Mouse (Mus musculus) T-helper 17 cell (primary cell): ENCODE measurements around the gene Rsc1a1.

Experiments
- in situ Hi-C, 2 experiments: fragments of 300-600 bp; cut with MboI, MseI; formaldehyde crosslinking; loops; 1 replicate in 1 of 2; 2 replicates in 1 of 2; pipeline ENCODE4 v1.15.1; 2025; ENCODE audit warnings: high pct_unique_total_duplicates in 2 of 2

Gene Rsc1a1

DNA sequence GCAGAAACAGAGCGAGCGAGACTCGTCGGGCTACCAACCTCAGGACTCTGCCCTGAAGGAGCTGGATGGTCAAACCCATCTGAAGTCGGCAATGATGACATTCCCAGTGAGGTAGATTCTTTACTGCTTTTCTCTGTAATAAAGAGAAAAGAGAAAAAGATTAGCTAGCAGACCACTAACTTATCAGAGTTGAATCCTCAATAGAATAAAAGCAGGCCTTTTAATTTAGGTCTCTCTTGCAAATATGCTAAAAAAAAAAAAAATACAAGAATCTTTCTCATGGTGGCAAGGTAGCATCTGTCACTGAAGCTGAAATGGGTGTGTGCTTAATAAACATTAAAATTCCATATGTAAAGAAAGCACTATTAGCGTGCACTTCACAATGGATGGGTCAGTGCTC lies at the start of gene Rsc1a1:
Rsc1a1 (minus strand) TSS at position 101 of the 400 bp plus-strand sequence.
- in situ Hi-C loops: no loop called here

DNA sequence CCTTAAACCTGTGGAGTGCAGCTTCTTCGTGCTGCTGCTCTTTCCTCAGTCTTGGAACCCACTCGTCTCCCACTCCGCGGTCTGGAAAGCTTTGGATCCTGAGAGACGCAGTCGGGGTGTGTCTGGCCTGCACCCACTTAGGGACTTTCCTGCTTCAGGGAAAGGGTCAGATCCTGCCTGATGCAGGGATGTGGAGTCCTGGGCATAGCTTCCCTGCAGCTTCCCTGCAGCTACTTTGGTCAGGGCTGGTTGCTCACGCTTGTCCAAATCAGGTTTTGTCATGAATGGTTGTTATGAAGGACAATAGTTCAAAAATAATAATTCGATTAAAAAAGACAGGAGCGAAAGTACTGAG lies 49.8 kb upstream of the Rsc1a1 start:
- in situ Hi-C loops: no loop called here

- in situ Hi-C loops: no loop called here
These were observed 49.2 kb upstream of the Rsc1a1 start for GRCm38 (mm10) chr4:141734446-141735205.

DNA sequence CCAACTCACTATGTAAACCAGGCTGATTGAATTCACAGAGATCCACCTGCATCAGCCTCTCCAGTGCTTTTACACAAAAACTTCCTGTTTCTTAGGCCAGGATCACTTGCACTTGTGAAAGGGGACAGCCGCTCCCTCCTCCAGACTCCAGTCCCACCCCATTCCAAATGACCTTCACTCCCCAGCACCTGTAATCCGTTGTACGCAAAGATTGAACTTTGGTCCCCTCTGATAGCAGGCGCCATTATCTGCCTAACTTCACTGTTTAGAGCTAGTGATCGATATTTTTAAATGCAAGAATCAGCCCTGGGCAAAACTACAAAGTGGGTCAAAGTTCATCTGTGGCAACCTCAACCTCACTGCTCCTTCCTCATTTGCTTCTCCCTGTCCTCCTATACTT lies 46.4 kb upstream of the Rsc1a1 start:
- in situ Hi-C loops: no loop called here

DNA sequence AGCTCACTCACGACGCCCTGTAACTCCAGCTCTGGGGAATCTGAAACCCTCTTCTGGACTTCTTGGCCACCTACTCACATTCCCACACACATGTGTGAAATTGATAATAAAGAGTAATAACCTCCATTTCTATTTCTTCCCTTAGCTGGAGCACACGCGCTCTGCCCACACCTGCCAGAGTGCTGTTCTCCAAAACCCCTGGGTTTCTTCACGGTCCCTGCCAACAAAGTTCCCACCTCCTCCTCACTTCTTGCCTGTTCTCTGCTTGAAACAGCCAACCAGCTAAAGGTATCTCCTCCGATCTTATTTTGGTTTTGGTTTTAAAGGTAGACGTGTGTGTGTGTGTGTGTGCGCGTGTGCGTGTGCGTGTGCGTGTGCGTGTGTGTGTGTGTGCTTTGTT lies 45.0 kb upstream of the Rsc1a1 start:
- in situ Hi-C loops: no loop called here

DNA sequence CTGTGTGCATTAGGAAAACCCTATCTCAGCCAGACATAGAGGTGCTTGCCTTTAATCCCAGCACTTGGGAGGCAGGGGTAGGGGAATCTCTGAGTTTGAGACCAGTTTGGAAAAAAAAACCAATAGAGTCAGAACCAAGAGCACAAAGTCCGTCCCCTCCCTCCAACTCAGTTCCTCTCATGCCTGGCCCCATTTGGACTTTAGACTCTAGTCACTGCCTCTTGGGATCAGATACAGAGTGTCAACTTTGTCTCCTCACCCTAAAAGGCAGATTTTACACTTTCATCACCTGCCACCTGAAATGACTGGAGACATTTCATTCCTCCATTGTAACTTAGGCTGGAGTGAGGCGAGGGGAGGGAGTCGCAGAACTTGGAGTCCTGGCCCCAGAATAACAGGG lies 43.9 kb upstream of the Rsc1a1 start:
- in situ Hi-C loops: no loop called here

- in situ Hi-C loops: no loop called here
These were observed 40.3 kb upstream of the Rsc1a1 start for GRCm38 (mm10) chr4:141725738-141726137.

DNA sequence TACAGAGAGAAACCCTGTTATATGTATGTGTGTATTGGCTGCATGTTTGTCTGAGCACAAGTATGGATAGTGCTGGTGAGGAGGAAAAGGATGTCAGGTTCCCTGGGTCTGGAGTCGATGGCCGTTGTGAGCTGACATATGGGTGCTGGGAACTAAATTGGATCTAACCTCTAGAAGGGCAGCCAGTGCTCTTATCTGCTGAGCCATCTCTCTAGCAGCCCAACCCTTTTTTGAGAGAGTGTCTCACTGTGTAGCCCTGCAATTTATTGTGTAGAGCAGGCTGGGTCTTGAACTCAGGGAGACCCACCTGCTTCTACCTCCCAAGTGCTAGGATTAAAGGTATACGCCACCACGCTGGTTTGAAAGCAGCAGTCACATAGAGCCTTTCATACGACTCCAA lies 39.9 kb upstream of the Rsc1a1 start:
- in situ Hi-C loops: no loop called here

GRCm38 (mm10) chr4:141724594-141724993 lies 39.2 kb upstream of the Rsc1a1 start:
- in situ Hi-C loops: loop anchor here in 1 of 2 experiments (5.0 kb wide), 1 partner anchor 68 kb away; the partner anchor contains the start of genes Casp9 and Dnajc16

DNA sequence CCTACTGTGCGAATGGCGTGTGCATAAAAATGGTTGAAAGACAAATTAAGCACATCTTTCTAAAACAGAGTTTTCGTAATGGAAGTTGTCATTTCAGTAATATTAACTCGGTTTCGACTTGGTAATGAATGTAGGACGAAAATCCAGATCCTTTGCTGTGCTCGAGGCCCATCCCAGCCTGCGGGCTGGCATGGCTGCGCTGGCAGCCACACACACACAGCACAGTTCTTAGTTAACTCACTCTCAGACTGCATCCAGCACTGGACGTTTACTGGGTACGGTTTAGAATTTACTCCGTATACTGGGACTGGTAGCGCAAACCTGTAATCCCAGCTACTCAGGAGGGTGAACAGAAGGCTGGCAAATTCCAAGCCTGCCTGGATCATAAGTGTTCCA lies 38.3 kb upstream of the Rsc1a1 start:
- in situ Hi-C loops: loop anchor here in 1 of 2 experiments (5.0 kb wide), 1 partner anchor 69 kb away; the partner anchor contains the start of genes Casp9 and Dnajc16

DNA sequence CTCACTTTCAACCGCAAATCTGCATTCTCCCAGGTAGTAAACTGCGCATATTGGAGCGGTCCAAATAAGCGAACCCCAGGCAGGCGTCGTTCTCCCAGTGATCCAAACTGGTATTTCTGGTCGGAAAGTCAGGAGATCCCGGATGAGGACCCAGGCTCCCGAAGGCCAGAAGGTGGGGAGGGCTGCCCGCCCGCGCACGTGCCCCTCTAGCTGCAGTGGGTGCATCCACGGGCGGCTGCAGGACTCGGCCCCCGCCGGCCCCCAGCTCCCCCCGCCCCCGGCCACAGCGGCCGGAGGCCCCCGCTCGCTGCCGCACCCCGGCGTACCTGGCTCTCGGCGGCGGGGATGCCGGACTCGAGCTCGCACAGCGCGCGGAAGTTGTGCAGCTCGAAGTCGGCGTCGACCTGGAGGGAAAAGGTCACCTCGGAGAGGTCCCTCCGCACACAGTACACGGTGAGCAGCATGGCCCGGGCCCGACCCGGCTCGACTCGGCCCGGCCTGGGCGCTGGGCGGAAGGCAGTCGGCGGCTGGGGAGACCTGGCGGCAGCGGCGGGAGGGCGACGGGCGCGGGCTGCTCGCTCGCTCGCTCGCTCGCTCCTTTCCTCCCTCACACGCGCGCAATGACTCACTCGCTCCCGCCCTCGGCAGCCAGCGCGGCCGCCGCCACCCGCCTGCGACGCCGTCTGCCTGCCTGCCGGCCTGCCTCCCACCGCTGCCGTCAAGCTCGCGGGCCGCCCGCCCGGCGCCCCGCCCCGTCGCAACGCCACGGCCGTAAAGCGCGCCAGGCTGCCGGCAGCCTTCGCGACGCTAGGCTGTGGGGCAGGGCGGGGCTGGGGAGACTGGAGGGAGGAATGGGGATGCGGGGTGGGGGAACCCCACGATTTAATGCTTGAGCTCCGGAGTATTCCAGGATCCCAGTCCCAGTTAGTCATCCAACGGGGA lies 37.6 kb upstream of the Rsc1a1 start, which contains the start of gene Ddi2:
Ddi2 (minus strand) TSS at position 689 of the 942 bp plus-strand sequence.
- in situ Hi-C loops: loop anchor here in 1 of 2 experiments (5.0 kb wide), 1 partner anchor 69 kb away; the partner anchor contains the start of genes Casp9 and Dnajc16

DNA sequence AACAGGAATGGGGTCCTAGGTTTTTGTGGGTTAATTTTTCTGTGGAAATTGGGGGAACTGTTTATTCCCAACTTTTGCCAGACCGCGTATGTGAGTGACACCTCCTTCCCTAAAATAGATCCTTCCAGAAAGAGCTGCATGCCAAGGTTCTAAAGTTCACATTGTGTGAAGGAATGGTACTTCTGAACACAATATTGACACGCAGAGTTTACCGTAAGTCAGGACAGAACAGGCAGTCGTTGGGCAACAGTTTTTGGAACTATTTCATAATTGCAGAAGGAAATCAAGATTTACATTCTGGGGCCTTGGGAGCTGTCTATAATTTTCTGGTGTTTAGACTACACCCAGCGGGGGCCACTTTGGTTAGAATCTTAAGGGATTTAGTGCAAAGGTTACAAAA lies 36.6 kb upstream of the Rsc1a1 start:
- in situ Hi-C loops: loop anchor here in 1 of 2 experiments (5.0 kb wide), 1 partner anchor 70 kb away; the partner anchor contains the start of genes Casp9 and Dnajc16

- in situ Hi-C loops: loop anchor here in 1 of 2 experiments (5.0 kb wide), 1 partner anchor 71 kb away; the partner anchor contains the start of genes Casp9 and Dnajc16
These were observed 35.5 kb upstream of the Rsc1a1 start for GRCm38 (mm10) chr4:141720761-141721523.

- in situ Hi-C loops: no loop called here
These were observed 33.9 kb upstream of the Rsc1a1 start for GRCm38 (mm10) chr4:141719304-141719703.

DNA sequence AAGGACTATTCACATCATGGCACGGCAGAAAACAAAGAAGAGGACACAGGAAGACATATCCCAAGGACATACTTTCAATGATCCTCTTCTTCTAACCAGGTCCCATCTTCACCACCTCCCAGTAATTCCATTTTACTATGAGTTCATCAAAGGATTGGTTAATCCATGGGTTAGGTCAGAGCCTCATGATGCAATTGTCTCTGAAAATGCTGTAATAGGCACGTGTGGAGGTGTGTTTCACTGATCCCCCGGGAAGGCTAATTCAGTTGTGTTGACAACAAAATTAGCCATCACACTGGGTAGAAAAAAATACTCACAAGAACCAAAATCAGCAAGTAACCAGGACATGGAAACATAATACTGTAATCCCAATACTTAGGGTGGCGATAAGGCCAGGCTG lies 32.2 kb upstream of the Rsc1a1 start:
- in situ Hi-C loops: no loop called here

GRCm38 (mm10) chr4:141715027-141715426 lies 29.6 kb upstream of the Rsc1a1 start:
- in situ Hi-C loops: no loop called here

DNA sequence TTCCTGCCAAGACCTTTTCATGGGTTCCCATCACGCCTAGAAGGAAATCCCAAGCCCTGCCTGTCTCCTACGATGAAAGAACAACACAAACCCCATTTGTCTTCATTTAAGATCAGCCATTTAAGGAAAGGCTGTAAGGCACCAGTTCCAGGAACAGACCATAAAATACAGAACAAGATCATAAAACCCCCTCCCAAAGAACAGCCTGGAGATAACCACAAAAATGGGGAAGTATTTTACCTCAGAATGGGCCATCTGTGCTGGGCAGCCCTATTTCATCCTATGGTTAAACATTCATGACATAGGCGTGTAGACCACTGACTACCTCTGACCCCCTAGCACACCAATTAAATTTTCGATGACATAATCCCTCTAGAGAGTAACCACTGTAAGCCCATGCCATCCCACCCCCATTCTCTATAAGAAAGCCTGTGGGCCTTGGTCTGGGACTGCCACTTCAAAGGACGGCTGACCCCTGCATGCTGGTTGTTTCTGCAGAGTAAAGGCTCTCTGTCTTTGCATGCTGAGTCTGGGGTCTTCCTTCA lies 28.3 kb upstream of the Rsc1a1 start:
- in situ Hi-C loops: no loop called here

- in situ Hi-C loops: no loop called here
These were observed 25.9 kb upstream of the Rsc1a1 start for GRCm38 (mm10) chr4:141711250-141711649.

DNA sequence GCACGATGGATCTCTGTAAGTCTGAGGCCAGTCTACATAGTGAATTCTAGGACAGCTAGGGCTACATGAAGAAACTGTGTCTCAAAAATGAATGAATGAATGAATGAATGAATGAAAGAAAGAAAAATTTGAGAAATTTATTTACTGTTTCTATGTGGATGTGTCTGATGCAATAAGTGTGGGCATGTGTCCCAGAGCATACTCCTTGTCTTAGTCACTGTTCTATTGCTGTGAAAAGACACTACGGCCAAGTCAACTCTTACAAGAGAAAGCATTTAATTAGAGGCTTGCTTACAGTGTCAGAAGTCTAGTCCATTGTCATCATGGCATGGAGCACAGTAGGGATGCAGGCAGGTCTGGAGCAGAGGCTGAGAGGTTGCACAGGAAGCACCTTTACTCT lies 23.6 kb upstream of the Rsc1a1 start:
- in situ Hi-C loops: no loop called here

DNA sequence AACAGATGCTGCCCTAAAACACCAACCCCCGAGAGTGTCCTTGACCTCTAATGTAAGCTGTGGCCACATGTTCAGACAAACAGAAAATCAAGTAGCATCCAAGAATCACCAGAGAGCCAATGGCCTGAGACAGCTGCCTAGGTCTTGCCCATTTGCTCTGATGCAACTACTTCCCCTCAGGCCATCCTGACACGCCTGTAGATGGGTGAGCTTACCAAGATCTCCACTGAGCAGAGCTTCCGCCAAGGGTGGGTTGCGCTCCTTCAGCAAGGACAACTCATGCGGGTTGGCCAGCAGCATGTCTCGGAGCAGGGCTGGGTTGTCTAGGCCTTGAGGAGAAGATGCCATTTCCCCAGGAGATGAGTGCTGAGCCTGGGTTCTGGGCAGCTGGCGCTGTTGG lies 22.6 kb upstream of the Rsc1a1 start:
- in situ Hi-C loops: no loop called here

DNA sequence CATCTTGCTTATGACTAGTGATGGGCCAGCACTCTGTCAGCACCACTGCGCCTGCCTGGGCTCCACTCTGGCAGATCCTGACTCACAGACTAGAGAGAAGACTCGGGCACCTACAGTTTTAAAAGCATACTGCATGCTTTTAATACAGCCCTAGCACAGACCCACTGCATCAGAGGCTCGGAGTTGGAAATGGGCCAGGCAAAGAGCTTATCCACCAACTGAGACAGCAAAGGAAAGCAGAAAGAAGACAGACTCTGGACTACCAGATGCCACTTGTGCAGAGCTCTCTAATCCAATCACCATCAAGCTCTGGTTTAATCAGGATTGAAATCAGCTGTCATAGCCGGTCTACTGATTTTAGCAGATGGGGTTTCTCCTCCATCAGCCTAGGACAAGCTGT lies 19.9 kb upstream of the Rsc1a1 start:
- in situ Hi-C loops: no loop called here
